29 mouse cellular contexts compared by ENCODE assay signal in the genomic region with DNA sequence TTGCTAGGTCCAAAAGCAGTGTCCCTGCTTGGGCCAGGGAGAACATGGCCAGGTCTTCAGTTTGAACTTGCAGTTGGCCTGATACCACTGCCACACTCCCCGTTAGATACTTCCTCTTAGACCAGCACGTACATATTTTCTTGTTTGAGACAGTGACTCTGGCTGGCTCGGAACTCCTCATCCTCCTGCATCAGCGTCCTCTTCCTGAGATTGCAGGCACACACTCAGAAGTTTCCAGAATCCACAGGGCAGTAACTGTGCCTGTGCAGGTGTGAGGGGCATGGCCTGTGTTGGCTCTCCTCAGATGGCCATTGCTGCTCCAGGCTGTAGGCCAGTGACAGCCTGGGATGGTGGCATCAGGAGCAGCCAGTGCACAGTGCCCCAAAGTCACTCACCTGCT. TPM values are rescaled to one million over a fixed set of nuclear protein-coding genes. Genes with fewer than 3 reads are reported as not detected.
"Had no signal": no experiment of that assay in that cellular context is flagged by ENCODE, and none has a peak within 500 bp of the region (broad histone marks: within the 10 kb centered on the region; RNA-seq: fewer than 3 reads in every experiment).

No protein-coding gene starts in this region.

- H3K27ac ChIP-seq: intestine, embryonic 15.5 days; kidney, embryonic 15.5 days; liver, embryonic 13.5 days had no signal

- H3K9me3 ChIP-seq: intestine, embryonic 15.5 days; kidney, embryonic 15.5 days; liver, embryonic 13.5 days; midbrain, embryonic 13.5 days; stomach, embryonic 15.5 days had no signal

- DNase-seq: kidney, adult 11 months; kidney, adult 8-10 months; kidney, postnatal 10 days; kidney, postnatal 36 days; layer of hippocampus, adult 9-11 months; liver, embryonic 13.5 days; lung, adult 2 months; lung, postnatal 14 days; lung, postnatal 4 days; right cerebral cortex, postnatal 25 days; spleen, adult 18-20 months; thymus, adult 18-20 months; thymus, postnatal 36 days had no signal

- H3K4me3 ChIP-seq: intestine, embryonic 15.5 days; kidney, embryonic 15.5 days; liver, embryonic 13.5 days; midbrain, embryonic 13.5 days; stomach, embryonic 15.5 days had no signal

- H3K4me2 ChIP-seq: intestine, embryonic 15.5 days; kidney, embryonic 15.5 days; liver, embryonic 13.5 days; midbrain, embryonic 13.5 days; stomach, embryonic 15.5 days had no signal

- H3K27me3 ChIP-seq: intestine, embryonic 15.5 days; kidney, embryonic 15.5 days; liver, embryonic 13.5 days; midbrain, embryonic 13.5 days; stomach, embryonic 15.5 days had no signal

- H3K9ac ChIP-seq: intestine, embryonic 15.5 days; kidney, embryonic 15.5 days; liver, embryonic 13.5 days; midbrain, embryonic 13.5 days; stomach, embryonic 15.5 days had no signal

RNA-seq across cellular contexts. Expression of gene Srarp, which starts 24.6 kb away (rescaled TPM):
- total RNA-seq: liver, adult 2 months; megakaryocyte, adult 5-6 weeks; neutrophil, adult 5-6 weeks had no signal
- polyA plus RNA-seq: intestine, embryonic 15.5 days; kidney, embryonic 15.5 days; limb, embryonic 11.5 days; limb, embryonic 14.5 days; liver, adult 2 months; liver, embryonic 13.5 days; liver, embryonic 16.5 days; lung, embryonic 16.5 days; midbrain, embryonic 13.5 days; neural tube, embryonic 11.5 days; stomach, embryonic 15.5 days had no signal

RNA-seq across cellular contexts. Expression of gene Hspb7, which starts 39.9 kb away (rescaled TPM):
- total RNA-seq: layer of hippocampus, adult 18-20 months; layer of hippocampus, postnatal 25 days; megakaryocyte, adult 5-6 weeks; neutrophil, adult 5-6 weeks had no signal
- polyA plus RNA-seq: midbrain, embryonic 13.5 days; neural tube, embryonic 11.5 days had no signal

RNA-seq across cellular contexts. Expression of gene Clcnkb, which starts 44.7 kb away (rescaled TPM):
- total RNA-seq: layer of hippocampus, adult 18-20 months; layer of hippocampus, postnatal 25 days; left cerebral cortex, adult 18-20 months; liver, adult 2 months; megakaryocyte, adult 5-6 weeks; midbrain, postnatal 0 days; neutrophil, adult 5-6 weeks had no signal
- polyA plus RNA-seq: intestine, embryonic 15.5 days; limb, embryonic 11.5 days; liver, adult 2 months; liver, embryonic 13.5 days; liver, embryonic 16.5 days; lung, adult 2 months; midbrain, embryonic 13.5 days; neural tube, embryonic 11.5 days; stomach, embryonic 15.5 days had no signal
